Mouse (Mus musculus): ENCODE measurements around the gene Gm28053. TPM values are rescaled to one million over a fixed set of nuclear protein-coding genes. Genes with fewer than 3 reads are reported as not detected.

The Gm28053 gene
- polyA plus RNA-seq, 1 experiment from 2014 or later, result 2.2 TPM

Other genes with a start within 250 kb of the Gm28053 start
- 4.2 and 5.6 TPM in 2 replicates for gene Atp6v0e2, start 181.0 kb upstream of the Gm28053 start, polyA plus RNA-seq (2014; fragmentation: Nextera tagmentation; extraction: Ambion mirVana)
- gene Lrrc61, start 163.8 kb upstream of the Gm28053 start, polyA plus RNA-seq (2014; fragmentation: Nextera tagmentation; extraction: Ambion mirVana), result 4.6 and 4.9 TPM in 2 replicates
- 9.0 and 9.7 TPM in 2 replicates for gene Rarres2, start 145.8 kb upstream of the Gm28053 start, polyA plus RNA-seq (2014; fragmentation: Nextera tagmentation; extraction: Ambion mirVana)
- not detected in 2 replicates for gene Gm45021, start 129.0 kb upstream of the Gm28053 start, polyA plus RNA-seq (2014; fragmentation: Nextera tagmentation; extraction: Ambion mirVana)
- 20.0 and 20.1 TPM in 2 replicates for gene Repin1, start 124.7 kb upstream of the Gm28053 start, polyA plus RNA-seq (2014; fragmentation: Nextera tagmentation; extraction: Ambion mirVana)
- gene Gm44965, start 124.7 kb upstream of the Gm28053 start, polyA plus RNA-seq (2014; fragmentation: Nextera tagmentation; extraction: Ambion mirVana), result not detected in 2 replicates
- 2.7 and 3.3 TPM in 2 replicates for gene Zfp775, start 116.5 kb upstream of the Gm28053 start, polyA plus RNA-seq (2014; fragmentation: Nextera tagmentation; extraction: Ambion mirVana)
- 0.40 and 0.45 TPM in 2 replicates for gene AI854703, start 91.8 kb upstream of the Gm28053 start, polyA plus RNA-seq (2014; fragmentation: Nextera tagmentation; extraction: Ambion mirVana)
- gene Gimap8, start 71.4 kb upstream of the Gm28053 start, polyA plus RNA-seq (2014; fragmentation: Nextera tagmentation; extraction: Ambion mirVana), result 0.32 and 1.1 TPM in 2 replicates
- gene Gimap9, start 42.5 kb upstream of the Gm28053 start, polyA plus RNA-seq (2014; fragmentation: Nextera tagmentation; extraction: Ambion mirVana), result 14.5 and 17.9 TPM in 2 replicates
- gene Gimap4, start 34.1 kb upstream of the Gm28053 start, polyA plus RNA-seq (2014; fragmentation: Nextera tagmentation; extraction: Ambion mirVana), result 21.8 and 23.5 TPM in 2 replicates
- gene Gimap6, start 10.4 kb upstream of the Gm28053 start, polyA plus RNA-seq (2014; fragmentation: Nextera tagmentation; extraction: Ambion mirVana), result 18.0 and 18.6 TPM in 2 replicates
- not detected in 2 replicates for gene Gimap7, start within 50 bp of the Gm28053 start, polyA plus RNA-seq (2014; fragmentation: Nextera tagmentation; extraction: Ambion mirVana)
- gene Gimap1, start 20.4 kb downstream of the Gm28053 start, polyA plus RNA-seq (2014; fragmentation: Nextera tagmentation; extraction: Ambion mirVana), result 14.1 and 15.4 TPM in 2 replicates
- 3.5 and 4.0 TPM in 2 replicates for gene Gimap5, start 27.6 kb downstream of the Gm28053 start, polyA plus RNA-seq (2014; fragmentation: Nextera tagmentation; extraction: Ambion mirVana)
- gene Gimap3, start 52.2 kb downstream of the Gm28053 start, polyA plus RNA-seq (2014; fragmentation: Nextera tagmentation; extraction: Ambion mirVana), result 0.08 TPM in 1 of 2 replicates, not detected in the other
- gene Tmem176a, start 122.3 kb downstream of the Gm28053 start, polyA plus RNA-seq (2014; fragmentation: Nextera tagmentation; extraction: Ambion mirVana), result 56.6 and 66.1 TPM in 2 replicates
- gene Tmem176b, start 122.9 kb downstream of the Gm28053 start, polyA plus RNA-seq (2014; fragmentation: Nextera tagmentation; extraction: Ambion mirVana), result 105 and 118 TPM in 2 replicates
- not detected in 2 replicates for gene Aoc1, start 154.3 kb downstream of the Gm28053 start, polyA plus RNA-seq (2014; fragmentation: Nextera tagmentation; extraction: Ambion mirVana)
- not detected in 2 replicates for gene 1600015I10Rik, start 211.3 kb downstream of the Gm28053 start, polyA plus RNA-seq (2014; fragmentation: Nextera tagmentation; extraction: Ambion mirVana)

Measured in liver, embryonic 11.5 days (tissue).